Mouse (Mus musculus): ENCODE data around the gene Bbs5. TPM values are rescaled to one million over a fixed set of nuclear protein-coding genes. Genes with fewer than 3 reads are reported as not detected.
"Not testable (repeated sequence)": the region's sequence is repeated elsewhere in the genome, so short reads cannot be mapped to it uniquely, and the experiment has no call there.

Gene Bbs5
- polyA plus RNA-seq, 1 experiment from 2014 or later, result 3.9 TPM

GRCm38 (mm10) chr2:69635064-69635701 lies 11.8 kb upstream of the Bbs5 start:
- Histone ChIP-seq H3K27ac (ENCODE audit: low read depth) (peak overlapping the region; percentile 46; the same call in 1 of the 2 replicates), H3K4me2 (ENCODE audit: low read depth, low read length) (peak overlapping the region; percentile 64), H3K9ac (replicated peaks) (peak overlapping the region; percentile 19; the same call in 1 of the 2 replicates), H3K4me1 (ENCODE audit: insufficient read depth) (no peaks in the 10 kb centered on the region), H3K9me3 (ENCODE audit: low read length) (no peaks in the 10 kb centered on the region), H3K36me3 (replicated peaks; ENCODE audit: insufficient read depth, low read length) (no peaks in the 10 kb centered on the region), H3K4me3 (ENCODE audit: low read depth, low read length) (peak overlapping the region; percentile 57), H3K27me3 (ENCODE audit: insufficient read depth, low read length) (no peaks in the 10 kb centered on the region)
- TF ChIP-seq EP300 (IDR thresholded peaks at IDR 0.05; ENCODE audit: low read depth), result no peak
- TF ChIP-seq CTCF (IDR thresholded peaks at IDR 0.05; ENCODE audit: low read depth), result peak; percentile 85
- 4% methylated on average over 11 of the region's 11 CpGs for WGBS (ENCODE audit: insufficient replicate concordance)
- DNase-seq (peak; percentile 62), ATAC-seq (peak; percentile 70)

DNA sequence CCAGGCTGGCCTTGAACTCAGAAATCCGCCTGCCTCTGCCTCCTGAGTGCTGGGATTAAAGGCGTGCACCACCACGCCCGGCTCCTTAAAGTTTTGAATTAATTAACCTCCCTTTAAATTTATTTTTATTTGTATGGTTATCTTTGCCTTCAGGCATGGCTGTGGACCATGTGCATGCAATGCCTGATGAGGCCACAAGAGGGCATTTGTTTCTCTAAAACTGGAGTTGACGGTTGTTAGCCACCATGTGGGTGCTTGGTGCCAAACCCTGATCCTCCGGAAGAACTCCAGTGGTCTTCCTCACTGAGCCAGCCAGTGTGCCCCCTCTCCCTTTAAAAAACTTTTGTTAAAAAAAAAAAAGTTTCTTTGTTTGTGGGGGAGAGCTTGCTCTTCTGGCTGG lies 11.2 kb upstream of the Bbs5 start:
- no peak overlapping the region for H3K27ac ChIP-seq (ENCODE audit: low read depth)
- ATAC-seq (peak; percentile 19; the same call in 1 of the 2 replicates), DNase-seq (peak; percentile 65)
- TF ChIP-seq CTCF (IDR thresholded peaks at IDR 0.05; ENCODE audit: low read depth), result peak; percentile 72
- TF ChIP-seq EP300 (IDR thresholded peaks at IDR 0.05; ENCODE audit: low read depth), result no peak
- H3K27me3 ChIP-seq (ENCODE audit: insufficient read depth, low read length), result no peaks in the 10 kb centered on the region
- peak overlapping the region; percentile 64; the same call in 1 of the 2 replicates for H3K4me2 ChIP-seq (ENCODE audit: low read depth, low read length)
- no peaks in the 10 kb centered on the region for H3K9me3 ChIP-seq (ENCODE audit: low read length)
- no peaks in the 10 kb centered on the region for H3K36me3 ChIP-seq (replicated peaks; ENCODE audit: insufficient read depth, low read length)
- 61% methylated on average over 6 of the region's 6 CpGs for WGBS (ENCODE audit: insufficient replicate concordance)
- no peak overlapping the region for H3K4me3 ChIP-seq (ENCODE audit: low read depth, low read length)
- no peak overlapping the region for H3K9ac ChIP-seq (replicated peaks)
- H3K4me1 ChIP-seq (ENCODE audit: insufficient read depth), result no peaks in the 10 kb centered on the region

GRCm38 (mm10) chr2:69637989-69638388 lies 9.0 kb upstream of the Bbs5 start:
- not testable (repeated sequence) for DNase-seq; H3K9me3 ChIP-seq (ENCODE audit: low read length); ATAC-seq; H3K4me2 ChIP-seq (ENCODE audit: low read depth, low read length); H3K27ac ChIP-seq (ENCODE audit: low read depth); H3K4me3 ChIP-seq (ENCODE audit: low read depth, low read length); H3K9ac ChIP-seq (replicated peaks); H3K4me1 ChIP-seq (ENCODE audit: insufficient read depth); H3K27me3 ChIP-seq (ENCODE audit: insufficient read depth, low read length); H3K36me3 ChIP-seq (replicated peaks; ENCODE audit: insufficient read depth, low read length)
- WGBS (ENCODE audit: insufficient replicate concordance), result 69% methylated on average over 7 of the region's 7 CpGs

DNA sequence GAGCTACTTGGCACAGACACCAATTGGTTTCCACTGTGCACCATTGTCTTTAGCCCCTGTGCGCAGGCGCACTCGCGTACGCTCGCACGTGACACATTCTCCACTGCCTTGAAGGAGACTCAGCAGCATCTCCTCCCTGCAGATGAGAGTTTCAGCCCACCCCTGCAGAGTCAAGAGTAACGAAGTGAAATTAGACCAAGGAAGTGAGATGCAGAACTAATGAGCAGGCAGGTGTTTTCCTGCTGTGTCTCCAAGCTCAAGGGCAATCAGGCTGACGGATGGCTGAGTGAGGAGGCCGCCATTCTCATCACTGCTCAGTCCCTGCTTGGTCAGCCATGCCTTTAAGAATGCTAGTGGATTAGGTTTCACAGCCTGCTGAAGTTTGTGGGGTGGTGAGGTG lies 6.9 kb upstream of the Bbs5 start:
- H3K4me1 ChIP-seq (ENCODE audit: insufficient read depth), result no peaks in the 10 kb centered on the region
- no peak for ATAC-seq
- H3K27ac ChIP-seq (ENCODE audit: low read depth), result no peak overlapping the region
- 70% methylated on average over 10 of the region's 10 CpGs for WGBS (ENCODE audit: insufficient replicate concordance)
- no peaks in the 10 kb centered on the region for H3K36me3 ChIP-seq (replicated peaks; ENCODE audit: insufficient read depth, low read length)
- H3K4me2 ChIP-seq (ENCODE audit: low read depth, low read length), result no peak overlapping the region
- DNase-seq, result no peak
- H3K9me3 ChIP-seq (ENCODE audit: low read length), result no peaks in the 10 kb centered on the region
- no peak overlapping the region for H3K9ac ChIP-seq (replicated peaks)
- TF ChIP-seq EP300 (IDR thresholded peaks at IDR 0.05; ENCODE audit: low read depth), result no peak
- TF ChIP-seq CTCF (IDR thresholded peaks at IDR 0.05; ENCODE audit: low read depth), result no peak
- no peak overlapping the region for H3K4me3 ChIP-seq (ENCODE audit: low read depth, low read length)
- H3K27me3 ChIP-seq (ENCODE audit: insufficient read depth, low read length), result no peaks in the 10 kb centered on the region

GRCm38 (mm10) chr2:69644968-69645617 lies 1.9 kb upstream of the Bbs5 start:
- H3K4me3 ChIP-seq (ENCODE audit: low read depth, low read length), result no peak overlapping the region
- H3K36me3 ChIP-seq (replicated peaks; ENCODE audit: insufficient read depth, low read length), result no peaks in the 10 kb centered on the region
- no peak overlapping the region for H3K27ac ChIP-seq (ENCODE audit: low read depth)
- ATAC-seq, result no peak
- H3K27me3 ChIP-seq (ENCODE audit: insufficient read depth, low read length), result no peaks in the 10 kb centered on the region
- H3K9me3 ChIP-seq (ENCODE audit: low read length), result no peaks in the 10 kb centered on the region
- peaks cover 4% of the 10 kb centered on the region for H3K4me1 ChIP-seq (ENCODE audit: insufficient read depth)
- H3K4me2 ChIP-seq (ENCODE audit: low read depth, low read length), result no peak overlapping the region
- no peak overlapping the region for H3K9ac ChIP-seq (replicated peaks)
- 83% methylated on average over 11 of the region's 11 CpGs for WGBS (ENCODE audit: insufficient replicate concordance)
- TF ChIP-seq EP300 (IDR thresholded peaks at IDR 0.05; ENCODE audit: low read depth), result no peak
- no peak for TF ChIP-seq CTCF (IDR thresholded peaks at IDR 0.05; ENCODE audit: low read depth)
- no peak for DNase-seq

DNA sequence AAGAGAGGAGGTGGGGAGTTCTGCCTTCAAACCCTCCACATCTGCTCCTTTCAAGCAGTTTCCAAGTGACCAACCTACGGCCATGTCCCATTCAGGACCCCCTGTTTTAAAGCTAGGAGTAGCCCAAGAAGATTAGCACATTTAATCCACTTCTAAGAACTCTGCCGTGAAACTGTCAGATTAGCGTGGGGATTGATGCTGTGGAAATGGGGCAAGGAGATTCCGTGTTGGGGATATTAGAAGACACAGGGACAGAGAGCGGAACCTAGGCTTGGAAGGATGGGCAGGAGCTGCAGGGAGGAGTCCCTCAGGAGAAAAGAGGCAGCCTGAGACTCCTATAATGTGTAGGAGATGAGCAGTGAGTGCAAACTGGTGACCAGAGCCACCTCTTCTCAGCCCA lies 2.7 kb downstream of the Bbs5 start:
- H3K4me2 ChIP-seq (ENCODE audit: low read depth, low read length), result no peak overlapping the region
- H3K36me3 ChIP-seq (replicated peaks; ENCODE audit: insufficient read depth, low read length), result no peaks in the 10 kb centered on the region
- peaks cover 4% of the 10 kb centered on the region for H3K4me1 ChIP-seq (ENCODE audit: insufficient read depth)
- WGBS (ENCODE audit: insufficient replicate concordance), result 85% methylated on average over 5 of the region's 5 CpGs
- no peak overlapping the region for H3K9ac ChIP-seq (replicated peaks)
- no peaks in the 10 kb centered on the region for H3K9me3 ChIP-seq (ENCODE audit: low read length)
- TF ChIP-seq CTCF (IDR thresholded peaks at IDR 0.05; ENCODE audit: low read depth) (no peak), EP300 (IDR thresholded peaks at IDR 0.05; ENCODE audit: low read depth) (no peak)
- no peaks in the 10 kb centered on the region for H3K27me3 ChIP-seq (ENCODE audit: insufficient read depth, low read length)
- H3K4me3 ChIP-seq (ENCODE audit: low read depth, low read length), result no peak overlapping the region
- DNase-seq (no peak), ATAC-seq (no peak)
- H3K27ac ChIP-seq (ENCODE audit: low read depth), result no peak overlapping the region

Data from liver, postnatal 0 days (tissue).